Mouse (Mus musculus): Measurements from ENCODE around the gene Sox14. TPM values are rescaled to one million over a fixed set of nuclear protein-coding genes. Genes with fewer than 3 reads are reported as not detected.

Gene Sox14
- total RNA-seq, 2 experiments from 2014 or later, result not detected

DNA sequence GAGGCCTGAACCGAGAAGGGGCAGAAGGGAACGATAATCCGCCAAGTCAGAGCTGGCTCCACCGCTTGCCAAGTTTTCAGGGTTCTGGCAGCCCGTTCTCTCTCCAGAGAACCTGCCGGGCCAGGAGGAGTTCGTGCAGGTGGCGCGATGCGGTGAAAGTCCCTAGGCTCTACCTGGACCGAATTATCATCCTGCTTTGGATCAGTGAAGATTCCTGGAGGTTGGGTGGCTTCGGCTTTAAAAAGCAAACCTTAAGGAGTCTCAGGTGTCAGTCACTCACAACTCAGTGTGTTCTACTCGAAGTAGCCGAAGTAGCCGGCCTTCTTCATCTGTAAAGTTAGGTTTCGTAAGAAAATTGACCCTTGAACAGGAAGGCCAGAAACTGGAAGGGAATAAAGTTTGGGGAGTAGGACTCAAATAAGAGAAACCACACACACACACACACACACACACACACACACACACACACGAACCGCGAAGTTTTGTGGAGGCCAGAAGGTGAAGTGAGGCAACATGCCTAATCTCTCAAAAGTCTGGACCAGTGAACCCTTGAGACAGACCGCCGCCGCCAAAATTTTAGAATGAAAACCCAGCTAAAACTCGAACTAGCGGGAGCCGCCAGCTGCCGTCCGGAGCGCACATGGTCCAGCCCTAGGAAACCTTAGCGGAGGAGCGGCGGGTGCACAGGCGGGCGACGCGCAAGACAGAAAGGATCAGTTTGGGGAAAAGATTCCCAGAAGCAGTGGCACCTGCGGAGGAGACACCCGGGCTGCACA, 5.0 kb downstream of the Sox14 start:
- no peak for TF ChIP-seq CTCF (IDR thresholded peaks at IDR 0.05)
- Histone ChIP-seq H3K27ac (no peak overlapping the region), H3K4me3 (no peak overlapping the region)
- DNase-seq, result no peak
- intact Hi-C loops (cut with DNase I), result no loop called here

DNA sequence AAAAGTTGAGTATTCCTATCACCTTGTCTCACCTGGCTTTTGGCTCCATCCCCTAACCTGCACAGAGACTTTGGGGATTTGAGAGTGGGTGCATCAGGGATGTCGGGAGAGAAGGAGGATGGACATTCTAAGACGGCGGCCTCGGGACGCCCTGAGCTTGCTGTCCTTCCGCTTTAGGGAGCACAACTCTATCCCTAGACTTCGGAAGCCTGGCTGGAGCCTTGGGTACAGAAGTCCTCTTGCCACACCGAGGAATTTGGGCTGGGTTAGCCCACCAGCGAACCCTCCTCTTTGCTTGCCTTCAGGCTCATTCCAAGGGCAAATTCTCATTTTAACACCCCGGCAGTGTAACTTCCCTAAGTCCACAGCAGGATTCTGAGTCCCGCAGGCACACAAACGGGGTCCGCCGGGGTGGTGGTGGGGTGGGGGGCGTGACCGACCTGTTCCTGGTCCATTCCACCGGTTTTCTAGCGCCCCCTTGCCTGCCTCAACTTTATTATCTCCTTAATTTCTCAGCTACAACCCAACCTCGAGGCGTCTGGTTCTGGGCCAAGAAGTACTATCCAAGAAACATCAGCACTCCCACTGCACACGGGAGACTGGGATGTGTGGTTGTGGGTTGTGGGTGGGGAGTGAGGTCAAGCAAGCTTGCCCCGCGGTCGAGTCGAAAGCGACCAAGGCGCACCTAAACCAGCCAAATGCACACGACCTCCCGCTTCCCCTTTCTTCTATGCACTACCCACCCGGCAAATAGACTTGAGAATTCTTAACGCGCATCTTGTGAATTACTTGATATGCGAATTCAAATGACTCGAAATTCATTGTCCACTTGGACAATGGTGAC, 5.8 kb downstream of the Sox14 start:
- no peak for TF ChIP-seq CTCF (IDR thresholded peaks at IDR 0.05)
- intact Hi-C loops (cut with DNase I), result no loop called here
- no peak for DNase-seq
- H3K27ac ChIP-seq, result no peak overlapping the region
- H3K4me3 ChIP-seq, result no peak overlapping the region

DNA sequence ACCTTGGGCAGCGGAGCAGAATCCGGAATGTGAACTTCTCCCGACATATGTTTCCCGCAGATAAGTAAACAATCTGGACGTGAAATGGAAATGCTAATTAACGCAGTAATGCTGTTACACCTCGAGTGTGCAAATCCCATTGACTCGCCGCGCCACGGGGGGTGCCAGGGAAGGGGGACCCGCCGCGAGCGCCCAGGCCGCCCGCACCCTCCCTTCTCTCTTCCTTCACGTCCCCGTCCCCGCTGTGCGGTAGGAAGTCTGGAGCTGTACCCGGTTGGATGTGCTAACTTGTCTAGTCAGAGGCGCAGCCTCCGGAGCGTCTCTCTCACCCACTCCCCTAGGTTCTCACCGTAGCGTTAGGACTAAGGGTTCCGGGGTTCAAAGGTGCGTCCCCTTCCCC, 6.7 kb downstream of the Sox14 start:
- H3K4me3 ChIP-seq, result peak overlapping the region; percentile 45
- H3K27ac ChIP-seq, result no peak overlapping the region
- intact Hi-C loops (cut with DNase I), result no loop called here
- no peak for DNase-seq
- TF ChIP-seq CTCF (IDR thresholded peaks at IDR 0.05), result no peak

DNA sequence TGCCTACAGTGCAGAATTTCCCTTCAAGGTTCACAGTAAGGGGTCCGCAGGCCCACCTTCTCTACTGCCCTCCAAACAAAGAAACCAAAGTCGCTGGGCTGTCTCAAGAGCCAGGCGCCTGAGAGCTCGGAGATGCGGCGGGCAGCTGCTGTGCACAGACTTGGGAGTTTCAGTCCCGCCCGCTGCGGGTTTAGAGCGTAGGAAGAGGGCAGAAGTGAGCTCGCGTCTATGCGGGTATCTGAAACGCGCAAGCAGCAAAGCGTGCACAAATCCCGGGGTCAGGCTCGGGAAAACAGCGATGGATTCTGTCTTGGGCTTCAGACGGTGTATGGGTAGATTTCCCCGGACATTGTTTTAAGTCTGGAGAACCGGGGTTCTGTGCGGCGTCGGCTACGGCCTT, 7.4 kb downstream of the Sox14 start:
- no peak for TF ChIP-seq CTCF (IDR thresholded peaks at IDR 0.05)
- no peak for DNase-seq
- H3K27ac ChIP-seq, result no peak overlapping the region

DNA sequence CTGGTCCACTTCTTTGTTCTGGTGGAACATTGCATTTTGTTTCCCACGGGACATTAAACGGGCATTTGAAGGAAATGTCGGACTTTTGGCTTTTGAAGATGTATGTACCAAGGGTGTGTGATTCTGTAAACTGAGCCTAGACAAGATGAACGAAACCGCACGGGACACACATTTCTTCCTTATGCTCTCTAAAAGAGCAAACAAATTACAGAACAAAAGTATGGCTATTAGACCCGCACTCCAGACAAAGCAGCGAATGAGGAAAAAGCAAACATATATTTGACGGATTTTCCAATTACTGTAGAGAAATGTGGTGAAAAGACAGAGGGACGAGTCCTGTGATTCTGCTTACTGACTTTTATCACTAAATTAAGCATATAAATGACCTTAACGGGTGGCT, 7.9 kb downstream of the Sox14 start:
- DNase-seq, result no peak
- no peak for TF ChIP-seq CTCF (IDR thresholded peaks at IDR 0.05)
- intact Hi-C loops (cut with DNase I), result no loop called here
- Histone ChIP-seq H3K4me3 (no peak overlapping the region), H3K27ac (no peak overlapping the region)

More for the DNA sequence above, 7.4 kb downstream of the Sox14 start:
- intact Hi-C loops (cut with DNase I), result no loop called here
- H3K4me3 ChIP-seq, result peak overlapping the region; percentile 45

DNA sequence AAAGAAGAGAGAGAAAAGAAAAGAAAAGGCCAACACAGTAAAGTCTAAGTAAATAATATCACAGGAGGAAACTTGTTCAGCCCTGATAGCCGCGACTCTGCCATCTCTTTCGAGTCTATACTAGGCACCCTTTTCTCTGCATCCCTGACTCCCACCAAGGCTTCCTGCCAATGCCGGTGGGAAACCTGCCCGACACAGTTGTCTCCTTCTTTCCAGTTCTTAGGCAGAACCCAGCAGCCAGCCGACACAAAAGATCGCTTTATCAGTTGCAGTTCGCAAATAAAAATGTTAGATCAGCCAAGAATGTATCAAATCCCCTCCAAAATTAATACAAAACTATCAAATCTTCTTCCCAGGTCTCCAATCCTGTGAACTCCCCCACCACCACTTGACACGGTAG, 13.0 kb downstream of the Sox14 start:
- no peak for TF ChIP-seq CTCF (IDR thresholded peaks at IDR 0.05)
- intact Hi-C loops (cut with DNase I), result no loop called here
- no peak for DNase-seq
- no peak overlapping the region for H3K27ac ChIP-seq
- H3K4me3 ChIP-seq, result no peak overlapping the region

DNA sequence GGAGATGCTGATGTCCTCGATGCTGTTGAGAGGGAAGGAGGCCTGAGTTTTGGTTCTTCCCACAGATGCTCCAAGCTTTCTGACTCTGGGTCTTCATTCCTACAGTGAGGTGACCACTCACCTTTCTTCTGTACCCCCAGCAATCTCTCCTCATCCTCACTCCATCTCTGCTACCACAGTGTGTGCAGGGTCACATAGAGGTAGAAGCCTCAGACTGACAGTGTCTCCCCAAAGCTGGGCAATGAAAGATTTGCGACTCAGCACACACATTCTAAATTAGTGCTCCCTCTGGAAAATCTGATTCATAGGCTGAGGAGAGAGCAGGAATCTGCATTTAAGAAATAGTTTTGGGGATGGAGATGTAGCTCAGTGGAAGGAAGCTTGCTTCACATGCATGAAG, 21.5 kb downstream of the Sox14 start:
- intact Hi-C loops (cut with DNase I), result no loop called here
- Histone ChIP-seq H3K27ac (no peak overlapping the region), H3K4me3 (no peak overlapping the region)
- no peak for TF ChIP-seq CTCF (IDR thresholded peaks at IDR 0.05)
- no peak for DNase-seq

DNA sequence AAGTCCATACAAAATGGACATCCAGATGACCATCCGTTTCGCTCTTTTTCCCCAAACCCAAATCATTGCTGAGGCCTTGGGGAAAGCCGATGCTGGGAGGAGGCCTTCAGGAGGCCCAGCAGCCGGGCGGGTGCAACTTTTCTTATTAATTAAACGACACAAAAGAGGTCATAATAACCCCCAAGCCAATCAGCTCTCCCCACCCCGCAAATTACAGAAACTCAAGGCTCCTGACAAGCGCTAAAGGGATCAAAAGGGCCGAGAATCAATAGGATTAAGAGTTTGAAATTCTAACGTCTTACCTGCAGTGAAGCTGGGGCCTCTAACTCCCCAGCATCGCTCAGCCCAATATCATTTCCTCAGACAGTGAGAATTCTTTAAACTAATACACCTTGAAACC, 22.6 kb downstream of the Sox14 start:
- Histone ChIP-seq H3K27ac (no peak overlapping the region), H3K4me3 (no peak overlapping the region)
- TF ChIP-seq CTCF (IDR thresholded peaks at IDR 0.05), result no peak
- no peak for DNase-seq
- intact Hi-C loops (cut with DNase I), result no loop called here

DNA sequence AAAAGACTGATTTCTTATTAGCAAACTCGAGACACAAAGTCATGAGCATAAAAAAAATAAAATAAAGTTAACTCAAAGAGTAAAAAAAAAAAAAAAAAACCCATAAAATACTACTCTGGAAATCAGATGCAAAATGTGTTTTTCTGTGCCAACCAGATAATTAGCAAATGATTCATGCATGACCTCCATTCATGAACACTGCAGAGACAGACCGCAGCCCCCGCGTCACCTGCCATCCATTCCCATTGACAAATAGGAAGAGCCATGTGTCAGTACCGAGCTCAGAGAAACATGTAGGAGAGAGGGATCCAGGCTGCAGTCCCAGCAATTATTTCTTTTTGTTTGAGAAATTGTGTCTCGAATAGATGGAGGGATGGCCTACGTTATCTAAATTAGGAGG, 25.6 kb downstream of the Sox14 start:
- intact Hi-C loops (cut with DNase I), result no loop called here
- no peak overlapping the region for H3K4me3 ChIP-seq
- TF ChIP-seq CTCF (IDR thresholded peaks at IDR 0.05), result no peak
- no peak overlapping the region for H3K27ac ChIP-seq
- no peak for DNase-seq

DNA sequence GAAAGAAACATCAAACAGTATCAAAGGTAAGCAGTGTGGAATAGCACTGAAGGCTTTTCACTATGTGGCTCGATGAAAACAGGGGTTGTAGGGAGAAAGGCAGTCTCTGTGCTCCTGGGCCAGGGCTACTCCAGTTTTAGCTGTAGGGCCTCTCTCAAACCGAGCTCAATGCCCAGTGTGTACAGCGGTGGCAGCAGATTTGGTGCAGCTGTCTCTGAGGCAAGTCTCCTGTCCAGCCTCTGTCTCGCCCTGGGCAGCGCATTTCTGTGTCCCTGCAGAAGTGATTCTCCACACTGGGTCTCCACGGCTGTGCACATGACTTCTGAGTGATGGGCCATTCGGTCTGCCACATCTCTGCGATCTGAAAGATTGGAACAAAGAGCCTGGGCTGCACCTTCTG, 27.6 kb downstream of the Sox14 start:
- intact Hi-C loops (cut with DNase I), result loop anchor here (5.0 kb wide), 1 partner anchor 599 kb away; no protein-coding TSS in a partner anchor
- no peak for TF ChIP-seq CTCF (IDR thresholded peaks at IDR 0.05)
- H3K27ac ChIP-seq, result no peak overlapping the region
- DNase-seq, result no peak
- no peak overlapping the region for H3K4me3 ChIP-seq

DNA sequence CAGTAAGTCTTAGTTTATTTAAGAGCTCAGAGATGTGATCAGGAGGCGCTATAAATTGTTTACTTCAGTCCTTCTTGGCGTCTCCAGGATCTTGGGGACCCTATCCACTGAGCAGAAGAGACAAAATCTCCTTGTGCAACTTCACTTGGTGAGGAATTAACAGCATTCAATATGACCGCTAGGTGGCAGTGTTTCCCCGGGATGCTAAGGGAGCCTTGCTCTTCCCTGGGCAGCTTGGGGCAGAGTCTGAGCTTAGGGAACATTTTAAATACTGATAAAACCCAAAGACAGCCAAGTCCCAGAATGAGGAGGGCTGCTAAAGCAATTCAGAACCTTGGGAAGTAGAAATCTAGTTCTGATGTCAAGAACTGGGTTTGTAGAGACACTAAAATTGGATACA, 29.1 kb downstream of the Sox14 start:
- DNase-seq, result peak; percentile 57
- H3K27ac ChIP-seq, result no peak overlapping the region
- intact Hi-C loops (cut with DNase I), result loop anchor here (2.0 to 5.0 kb wide), 2 partner anchors 536 to 600 kb away; no protein-coding TSS in a partner anchor
- no peak overlapping the region for H3K4me3 ChIP-seq
- peak; percentile 93 for TF ChIP-seq CTCF (IDR thresholded peaks at IDR 0.05)

DNA sequence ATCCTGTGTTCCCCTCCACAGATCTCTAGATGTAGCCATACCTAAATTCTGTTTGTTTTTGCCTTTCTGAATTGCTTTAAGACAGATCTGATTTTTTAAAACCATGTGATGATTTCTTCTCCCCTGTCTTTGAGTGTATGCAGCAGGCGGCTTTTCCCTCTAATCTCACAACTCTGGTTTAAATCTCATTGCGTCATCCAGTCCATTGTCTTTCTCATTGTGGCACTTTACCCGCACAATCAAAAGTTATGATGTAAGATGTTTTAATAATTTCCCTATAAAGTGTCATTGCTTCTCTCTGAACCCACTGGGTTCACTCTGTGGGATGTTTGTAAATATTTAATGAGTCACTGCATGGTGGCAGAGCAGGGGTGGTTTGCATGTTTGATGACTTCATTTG, 36.6 kb downstream of the Sox14 start:
- intact Hi-C loops (cut with DNase I), result no loop called here
- TF ChIP-seq CTCF (IDR thresholded peaks at IDR 0.05), result no peak
- DNase-seq, result no peak
- Histone ChIP-seq H3K27ac (no peak overlapping the region), H3K4me3 (no peak overlapping the region)

DNA sequence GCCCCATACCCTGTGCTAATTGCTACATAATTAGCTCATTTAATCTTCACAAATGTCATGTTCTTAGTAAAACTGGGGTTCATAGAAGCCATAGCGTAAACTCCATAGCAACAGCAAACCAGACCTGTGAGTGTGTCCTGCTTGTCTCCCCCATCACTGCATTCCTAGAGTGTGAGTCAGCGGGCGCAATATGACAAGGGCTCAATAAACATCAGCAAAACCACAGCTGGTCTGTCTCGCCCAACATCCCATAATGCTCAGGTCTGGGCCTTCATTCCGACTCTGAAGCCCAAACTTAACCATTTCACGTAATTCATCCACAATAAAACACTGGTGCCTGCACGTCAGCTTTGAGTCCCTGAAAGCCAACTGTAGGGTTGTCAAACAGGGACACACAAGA, 37.1 kb downstream of the Sox14 start:
- intact Hi-C loops (cut with DNase I), result no loop called here
- no peak for TF ChIP-seq CTCF (IDR thresholded peaks at IDR 0.05)
- no peak overlapping the region for H3K27ac ChIP-seq
- DNase-seq, result no peak
- H3K4me3 ChIP-seq, result no peak overlapping the region

Measured in gastrocnemius, adult 2 months (tissue).